Mouse (Mus musculus) cerebellum, postnatal 4 days (tissue): Measurements from ENCODE around the gene Cpne8.
"Not testable (repeated sequence)": the region's sequence is repeated elsewhere in the genome, so short reads cannot be mapped to it uniquely, and the experiment has no call there.

Experiments used
- DNase-seq, 2 experiments: peaks; one replicate each; pipeline ENCODE4 v3.0.0; 2022; ENCODE audit warnings: low spot score in 2 of 2, mixed read lengths in 1 of 2

Cpne8 gene

DNA sequence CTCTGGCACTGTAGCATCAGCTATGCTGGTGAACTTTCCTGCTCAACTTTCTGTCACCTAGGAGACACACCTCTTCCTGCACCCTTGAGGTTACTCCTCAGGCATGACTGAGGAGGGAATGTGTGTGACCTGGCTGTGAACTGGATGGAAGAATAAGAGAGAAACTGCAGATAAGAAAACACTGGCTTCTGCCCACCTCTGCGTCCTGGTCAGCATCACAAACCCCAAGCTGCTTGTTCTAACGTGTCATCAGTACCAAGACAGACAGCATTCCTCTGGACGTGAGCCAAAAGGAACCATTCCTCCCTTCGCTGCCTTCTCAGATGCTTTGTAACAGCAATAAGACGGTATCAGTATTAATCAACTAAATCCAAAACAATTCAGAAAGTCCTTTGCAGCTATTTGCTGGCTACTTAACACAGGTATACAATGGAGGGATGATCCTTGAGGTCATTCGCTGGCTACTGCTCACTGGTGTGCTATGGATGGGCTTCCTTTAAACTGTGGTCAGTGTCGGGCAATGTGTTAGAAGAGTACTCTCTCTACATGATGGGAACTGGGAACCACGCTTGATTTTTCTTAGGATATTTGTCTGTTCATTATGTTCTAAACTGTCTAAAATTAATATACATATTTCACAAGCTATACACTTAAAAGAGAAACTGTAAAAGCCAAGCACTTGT, 63.0 kb downstream of the Cpne8 start:
- no peak for DNase-seq

DNA sequence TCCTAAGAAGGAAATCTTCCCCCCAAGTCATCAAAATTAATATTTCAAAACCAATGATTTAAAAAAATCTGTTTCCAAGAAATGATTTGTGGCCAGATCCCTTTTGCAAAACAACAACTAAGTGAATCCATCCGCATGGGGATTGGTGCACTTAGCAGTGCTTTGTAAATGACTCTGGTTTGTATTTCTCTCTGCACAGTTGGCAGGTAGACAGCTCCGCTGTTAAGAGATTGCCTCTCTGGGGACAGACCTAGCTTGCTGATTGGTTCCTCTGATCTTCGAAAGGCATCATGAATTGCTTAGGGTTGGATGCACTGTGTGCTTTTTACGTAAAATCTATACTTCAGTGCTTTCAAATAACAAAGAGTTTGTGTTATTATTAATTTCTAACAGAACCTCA, 68.5 kb downstream of the Cpne8 start:
- DNase-seq = not testable (repeated sequence)

DNA sequence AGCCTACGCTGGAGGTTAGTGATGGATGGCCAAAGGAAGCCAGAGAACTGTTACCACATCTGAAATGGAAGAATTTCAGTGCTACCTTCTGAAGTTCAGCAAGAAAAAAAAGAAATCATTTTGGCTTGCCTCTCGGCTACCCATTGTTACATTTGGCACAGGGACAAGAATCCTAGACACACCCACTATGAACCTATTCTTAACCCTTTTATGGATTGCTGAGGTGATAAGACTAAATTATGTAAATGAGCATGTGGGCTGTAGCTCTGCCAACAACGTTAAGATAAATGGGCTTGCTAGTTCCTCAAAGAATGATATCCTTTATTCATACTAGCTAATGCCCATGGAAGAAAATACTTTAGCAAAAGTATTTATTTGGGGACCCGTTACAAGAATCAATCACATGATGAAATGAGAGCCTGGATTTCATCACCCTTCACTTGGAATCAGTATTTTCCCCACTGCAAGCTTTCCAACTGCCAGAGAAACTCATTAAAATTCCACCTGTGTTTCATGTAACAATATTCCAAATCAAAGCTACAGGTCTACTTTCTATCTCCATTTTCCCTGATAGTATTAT, 69.3 kb downstream of the Cpne8 start:
- DNase-seq = no peak

DNA sequence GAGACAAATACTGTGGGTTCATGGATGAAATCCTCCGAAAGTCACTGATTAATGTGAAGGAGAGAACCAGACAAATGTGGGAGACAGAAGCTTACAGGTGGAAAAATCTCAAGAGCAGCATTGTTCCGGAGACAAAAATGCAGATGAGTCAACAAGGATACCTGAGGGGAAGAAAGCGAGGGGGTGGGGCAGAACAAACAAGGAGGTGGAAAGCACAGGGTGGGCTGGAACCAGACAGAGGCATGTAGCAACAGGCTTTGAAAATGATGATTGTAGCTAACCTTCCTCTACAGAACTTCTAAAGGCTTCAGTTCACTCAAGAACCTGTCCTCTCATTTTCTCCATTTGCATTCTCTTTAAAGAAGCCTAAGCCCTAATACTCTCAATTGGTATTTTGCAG, 70.9 kb downstream of the Cpne8 start:
- DNase-seq = no peak

DNA sequence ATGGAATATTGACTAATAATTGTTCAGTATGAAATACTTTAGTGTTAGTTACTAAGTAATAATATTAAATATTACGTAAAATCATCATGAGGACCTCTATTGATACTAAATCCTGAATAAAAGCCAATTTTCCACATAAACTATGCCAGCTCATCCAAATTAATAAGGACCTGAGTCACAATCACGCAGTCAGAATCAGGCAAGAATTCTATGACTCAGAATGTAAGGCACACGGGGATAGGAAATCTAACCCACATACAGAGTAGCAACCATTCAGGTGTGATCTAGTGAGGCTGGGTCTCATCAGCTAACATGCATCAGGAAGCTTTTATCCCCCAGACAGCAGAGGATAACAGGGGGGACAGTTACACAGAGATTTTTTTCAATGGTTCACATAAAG, 72.1 kb downstream of the Cpne8 start:
- DNase-seq = no peak

DNA sequence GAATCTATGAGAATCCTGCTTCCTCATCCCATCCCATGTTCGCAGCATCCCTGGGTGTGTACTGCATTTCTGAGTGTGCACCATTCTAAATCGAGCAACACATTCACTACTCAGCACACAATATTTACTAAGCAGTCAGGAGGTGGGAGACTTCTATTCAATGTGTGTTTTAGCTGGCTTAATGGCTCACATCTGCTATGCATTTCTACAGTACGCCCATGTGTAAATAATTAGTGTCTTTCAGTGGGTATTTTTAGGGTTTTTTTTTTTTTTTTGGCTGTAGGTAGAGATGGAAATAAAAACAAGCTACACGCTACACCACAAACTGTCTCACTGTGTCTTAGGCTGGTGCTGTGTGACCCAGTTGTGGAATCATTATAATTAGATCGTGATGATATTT, 75.6 kb downstream of the Cpne8 start:
- no peak for DNase-seq

- no peak for DNase-seq
Measured at GRCm38 (mm10) chr15:90597715-90598497, 81.3 kb downstream of the Cpne8 start.

DNA sequence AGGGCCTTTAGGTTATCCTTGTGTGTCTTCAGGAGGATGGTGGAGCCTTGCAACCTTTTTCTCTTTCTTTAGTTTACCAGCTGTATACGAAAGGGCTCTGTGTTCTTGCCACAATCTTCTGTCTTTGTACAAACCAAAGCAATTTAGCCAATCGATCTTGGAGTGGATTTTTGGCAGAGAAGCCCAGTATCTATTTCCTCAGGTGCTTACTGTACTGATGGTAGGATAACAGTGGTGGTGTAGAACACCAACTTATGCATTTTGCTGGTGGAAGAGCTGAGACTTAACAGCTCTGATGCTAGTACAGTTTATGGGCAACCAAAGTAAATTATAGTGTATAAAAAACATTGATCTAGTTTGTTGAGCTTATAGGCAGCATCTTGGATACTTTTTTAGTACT, 83.6 kb downstream of the Cpne8 start:
- DNase-seq = no peak

DNA sequence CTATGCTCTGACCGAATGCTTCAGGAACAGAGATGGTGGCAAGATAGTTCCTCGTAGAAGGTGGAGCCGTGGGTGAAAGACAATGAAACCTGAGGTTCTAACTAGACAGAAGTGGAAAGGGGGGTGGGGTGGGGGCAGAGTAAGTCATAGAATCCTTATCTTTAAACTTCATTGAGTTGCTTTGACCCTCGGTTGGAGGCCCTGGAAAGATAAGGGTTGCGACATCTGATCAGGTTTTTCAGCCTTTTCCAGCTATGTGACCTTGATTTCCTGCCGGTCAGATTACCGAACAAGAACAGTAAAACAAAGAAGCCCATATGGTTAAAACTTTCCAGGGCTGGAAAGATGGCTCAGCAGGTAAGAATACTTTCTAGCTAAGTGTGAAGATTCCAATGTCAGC, 89.6 kb downstream of the Cpne8 start:
- no peak for DNase-seq

DNA sequence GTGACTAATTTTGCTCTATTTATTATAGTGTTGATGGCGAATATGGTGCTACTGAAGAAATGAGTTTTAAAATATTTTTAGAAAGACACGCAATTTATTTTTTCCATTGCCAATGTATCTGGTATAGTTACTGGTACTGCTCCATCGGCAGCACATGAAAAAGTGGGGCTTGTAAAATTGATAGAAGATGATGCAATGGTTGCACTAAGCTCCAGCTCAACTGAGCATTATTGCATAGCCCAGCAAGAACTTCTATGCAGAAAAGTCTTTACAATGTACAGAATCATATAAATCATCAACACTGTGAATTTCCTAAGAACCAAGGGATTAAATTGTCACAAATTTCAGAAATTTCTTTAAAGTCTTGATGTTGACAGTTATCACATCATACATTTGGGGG, 101.8 kb downstream of the Cpne8 start:
- no peak for DNase-seq

- DNase-seq = no peak
Measured at GRCm38 (mm10) chr15:90569246-90569645, 110.0 kb downstream of the Cpne8 start.

GRCm38 (mm10) chr15:90568050-90568449, 111.2 kb downstream of the Cpne8 start:
- DNase-seq = no peak

- no peak for DNase-seq
Measured at GRCm38 (mm10) chr15:90563996-90564395, 115.2 kb downstream of the Cpne8 start.

DNA sequence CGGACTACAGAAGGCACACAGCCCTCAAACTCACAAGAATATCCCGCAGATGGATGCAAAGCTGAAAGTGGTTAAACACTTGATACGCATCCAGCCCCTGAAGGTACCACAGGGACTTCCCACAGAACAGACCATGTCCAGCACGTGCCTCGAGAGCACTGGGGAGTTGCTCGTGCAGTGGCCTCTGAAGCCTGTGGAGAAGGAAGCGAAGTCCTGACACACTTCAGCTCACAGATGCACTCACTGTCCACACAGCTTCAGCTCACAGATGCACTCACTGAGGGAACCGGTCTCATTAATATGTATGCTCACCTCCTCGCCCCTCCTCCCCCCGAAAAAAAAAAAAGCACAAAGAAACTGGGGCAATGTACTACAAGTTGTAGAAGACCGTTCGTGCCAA, 117.6 kb downstream of the Cpne8 start:
- no peak for DNase-seq

DNA sequence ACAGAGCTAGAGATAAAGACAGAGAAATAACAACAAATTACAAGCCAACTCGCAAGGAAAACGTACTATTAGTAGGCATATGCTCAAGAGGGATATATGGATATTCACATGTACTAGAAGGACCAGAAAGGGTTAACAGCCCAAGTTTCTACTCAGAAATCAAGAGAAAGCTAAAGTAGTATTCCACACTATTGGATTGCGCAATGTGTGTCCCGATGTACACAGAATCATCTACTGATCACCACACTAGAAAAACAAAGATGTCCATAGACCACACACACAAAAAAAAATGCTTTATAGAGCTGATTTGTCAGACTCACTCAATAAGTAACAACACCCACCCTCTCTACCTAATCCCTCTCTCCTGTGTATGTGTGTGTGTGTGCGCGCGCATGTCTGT, 130.6 kb downstream of the Cpne8 start:
- no peak for DNase-seq

DNA sequence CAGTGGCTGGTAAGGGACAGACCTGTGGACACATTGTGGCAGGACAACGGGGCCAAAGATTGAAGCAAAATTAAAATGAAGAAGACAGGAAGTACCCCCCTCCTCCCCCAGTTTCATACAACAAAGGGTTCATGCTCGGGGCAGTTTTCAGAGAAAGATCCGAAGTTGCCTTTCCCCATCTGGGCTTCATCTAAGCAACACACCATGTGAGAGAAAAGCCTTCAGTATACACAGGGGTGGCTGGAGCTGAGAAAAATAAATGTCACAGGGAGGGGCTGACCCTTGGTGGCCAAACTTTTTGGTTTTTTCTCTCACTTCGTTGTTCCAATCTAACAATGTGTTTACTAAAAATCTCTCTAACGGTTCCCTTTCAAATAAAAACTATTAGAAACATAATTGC, 135.8 kb downstream of the Cpne8 start:
- DNase-seq = no peak

DNA sequence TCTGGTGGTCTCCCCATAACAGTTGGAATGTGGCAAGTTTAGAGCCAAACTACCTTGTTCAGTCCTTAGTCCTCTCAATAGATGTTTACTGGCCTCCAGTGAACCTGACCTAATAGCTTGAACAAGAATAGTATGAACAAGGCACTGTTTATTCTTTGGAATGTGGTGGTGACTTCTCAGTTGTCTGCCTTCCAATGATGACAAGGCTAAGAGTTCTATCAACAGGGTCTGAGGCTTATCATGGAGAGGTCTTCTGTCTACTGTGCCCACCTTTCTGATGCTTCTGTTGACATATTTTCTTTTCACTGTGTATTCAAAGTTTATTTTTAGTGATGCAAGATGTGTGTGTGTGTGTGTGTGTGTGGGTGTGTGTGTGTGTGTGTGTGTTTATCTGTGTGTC, 137.1 kb downstream of the Cpne8 start:
- DNase-seq = no peak

DNA sequence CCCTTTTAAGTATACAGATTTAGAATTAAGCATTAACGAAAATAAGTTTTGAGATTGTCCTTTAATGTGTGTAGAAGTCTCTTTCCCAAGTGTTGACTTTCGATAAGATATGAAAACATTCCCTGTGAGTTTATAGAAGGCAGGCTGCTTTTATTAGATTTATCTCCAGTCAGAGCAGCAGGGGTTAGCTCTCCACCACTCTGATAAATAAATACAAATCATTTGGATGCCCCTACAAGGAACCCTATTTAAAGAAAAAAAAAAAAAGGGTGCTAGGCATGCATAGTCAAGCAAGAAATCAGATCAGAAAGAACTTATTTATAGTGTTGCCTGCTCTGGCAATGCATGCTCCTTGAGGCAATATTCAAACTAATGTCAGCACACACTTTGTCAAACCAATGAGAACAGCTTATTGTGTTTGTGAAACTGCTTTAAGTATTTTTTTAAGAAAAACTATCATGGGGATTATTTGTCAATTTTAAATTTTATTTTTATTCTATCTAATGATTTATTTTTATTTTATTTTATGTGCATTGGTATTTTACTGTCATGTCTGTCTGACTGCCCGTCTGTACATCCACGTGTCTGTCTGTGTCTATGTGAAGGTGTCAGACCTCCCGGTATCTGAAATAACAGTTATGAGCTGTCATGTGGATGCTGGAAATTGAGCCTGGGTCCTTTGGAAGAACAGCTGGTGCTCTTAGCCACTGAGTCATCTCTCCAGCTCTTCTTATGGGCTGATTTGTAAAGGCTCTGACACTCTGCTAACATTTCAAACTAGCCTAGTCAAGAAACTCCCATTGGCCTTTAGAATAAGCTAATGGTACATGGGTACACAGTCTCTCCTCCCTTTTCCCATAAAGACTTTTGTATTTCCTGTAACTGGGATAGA, 142.7 kb downstream of the Cpne8 start:
- DNase-seq = no peak

DNA sequence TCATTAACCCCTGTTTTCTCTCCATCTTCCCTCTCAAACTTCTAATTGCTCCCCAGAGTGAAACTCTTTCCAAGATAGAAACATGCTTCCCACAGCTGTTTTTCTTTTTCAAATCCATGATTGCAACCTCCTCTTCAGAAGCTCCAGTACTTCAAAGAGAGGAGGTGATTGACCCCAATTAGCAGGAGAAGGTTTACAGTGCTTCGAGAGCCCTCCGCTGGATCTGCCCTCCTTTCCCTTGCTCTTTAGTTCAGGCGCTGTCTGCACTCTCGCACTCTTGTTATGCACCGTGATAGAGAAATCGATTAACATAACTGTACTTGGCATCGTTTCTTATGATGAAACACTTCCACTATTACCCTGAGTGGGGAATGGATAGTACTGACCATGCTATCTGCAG, 143.5 kb downstream of the Cpne8 start:
- no peak for DNase-seq

GRCm38 (mm10) chr15:90512769-90513168, 166.5 kb downstream of the Cpne8 start:
- no peak for DNase-seq

DNA sequence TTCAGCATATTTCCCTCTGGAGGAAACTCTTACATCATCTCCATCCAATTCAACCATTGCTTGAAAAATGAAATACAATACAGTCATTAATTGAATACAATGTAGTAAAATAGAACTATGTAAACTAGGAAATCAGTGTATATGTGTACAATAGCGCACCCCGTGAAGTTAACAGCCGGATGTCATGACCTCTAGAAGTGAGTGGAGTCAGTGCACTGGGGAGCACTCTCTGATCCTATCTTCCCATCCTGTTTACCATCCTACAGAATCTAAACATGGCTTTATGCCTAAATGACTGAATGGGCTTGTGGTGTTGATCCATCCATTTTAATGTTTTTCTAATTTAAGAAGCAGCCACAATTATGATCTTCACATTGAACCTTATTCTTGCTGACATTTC, 182.2 kb downstream of the Cpne8 start:
- DNase-seq = no peak

DNA sequence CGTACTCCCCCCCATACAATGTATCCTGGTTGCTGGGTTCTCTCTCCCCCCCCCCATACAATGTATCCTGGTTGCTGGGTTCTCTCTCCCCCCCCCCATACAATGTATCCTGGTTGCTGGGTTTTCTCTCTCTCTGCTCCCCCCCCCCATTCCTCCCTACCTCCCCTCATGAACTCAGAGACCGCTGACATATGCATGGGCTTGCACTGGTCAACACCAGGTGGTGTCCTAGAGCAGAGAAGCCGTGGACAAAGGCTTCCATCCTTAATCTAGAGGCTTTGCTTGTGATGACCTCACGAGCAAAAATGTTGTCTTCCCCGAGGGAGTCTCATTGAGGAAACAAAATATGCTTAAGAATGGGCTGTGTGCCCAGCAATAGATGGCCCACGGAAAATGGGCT, 187.7 kb downstream of the Cpne8 start:
- DNase-seq = no peak
